Mouse (Mus musculus) G1E (cell line): ENCODE results near the gene Spry1.

ENCODE experiments used
- CTCF ChIP-seq: IDR thresholded peaks from 2 replicates; pipeline ENCODE4 v1.5.1; 2012; ENCODE audit warnings: low read depth, low read length, inconsistent platforms, mixed read lengths
- GATA1 ChIP-seq: IDR thresholded peaks from 2 replicates; pipeline ENCODE4 v1.6.1; 2012; ENCODE audit warnings: borderline replicate concordance, low read length, inconsistent platforms, mixed read lengths

DNA sequence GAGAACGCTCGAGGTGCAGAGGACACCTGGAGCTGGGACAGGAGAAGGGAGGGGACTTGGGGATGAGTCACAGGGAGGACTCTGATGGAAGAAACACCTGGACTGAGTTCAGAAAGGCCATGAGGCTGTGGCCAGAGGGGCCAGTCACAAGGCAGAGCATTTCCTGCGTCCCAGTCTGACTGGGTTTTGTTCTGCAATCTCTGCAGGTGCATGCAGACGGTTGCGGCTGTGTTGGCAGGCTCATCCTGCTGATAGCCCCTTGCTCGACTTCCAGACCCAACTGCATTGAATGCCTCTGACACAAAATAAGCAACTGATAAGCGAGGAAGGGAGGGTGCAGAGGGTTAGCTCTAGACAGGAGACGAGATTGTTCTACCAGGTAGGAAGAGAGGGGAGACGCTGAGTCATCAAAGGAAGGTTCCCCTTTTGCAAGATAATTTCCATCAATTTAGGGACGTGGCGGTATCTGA lies 35.3 kb downstream of the Spry1 start:
- no peak for TF ChIP-seq CTCF
- no peak for TF ChIP-seq GATA1
